Mouse (Mus musculus) cerebellum, postnatal 14 days (tissue): ENCODE results near the gene Prickle1.

Experiments
- DNase-seq, 2 experiments: peaks; one replicate each; pipeline ENCODE4 v3.0.0; 2021; ENCODE audit warnings: mixed read lengths in 2 of 2

The Prickle1 gene

DNA sequence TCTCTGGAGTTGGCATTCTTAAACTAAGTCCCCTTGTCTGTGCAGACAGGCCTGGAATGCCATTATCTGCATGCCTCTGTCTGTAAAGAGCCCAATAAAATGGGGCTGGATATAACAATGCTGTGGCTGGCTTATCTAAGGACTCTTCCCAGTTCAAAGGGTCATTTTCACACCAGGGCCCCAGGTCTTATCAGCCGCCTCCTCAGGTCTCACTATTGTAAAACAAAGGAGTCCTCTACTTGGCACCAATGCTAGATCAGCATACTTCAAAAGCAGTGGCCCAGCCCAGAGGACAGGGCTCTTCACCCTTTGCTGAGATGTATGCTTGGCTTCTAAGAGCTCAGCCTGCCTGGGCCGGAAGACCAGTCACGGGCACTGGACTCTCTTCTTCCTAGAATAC, 56.3 kb downstream of the Prickle1 start:
- DNase-seq, result no peak

DNA sequence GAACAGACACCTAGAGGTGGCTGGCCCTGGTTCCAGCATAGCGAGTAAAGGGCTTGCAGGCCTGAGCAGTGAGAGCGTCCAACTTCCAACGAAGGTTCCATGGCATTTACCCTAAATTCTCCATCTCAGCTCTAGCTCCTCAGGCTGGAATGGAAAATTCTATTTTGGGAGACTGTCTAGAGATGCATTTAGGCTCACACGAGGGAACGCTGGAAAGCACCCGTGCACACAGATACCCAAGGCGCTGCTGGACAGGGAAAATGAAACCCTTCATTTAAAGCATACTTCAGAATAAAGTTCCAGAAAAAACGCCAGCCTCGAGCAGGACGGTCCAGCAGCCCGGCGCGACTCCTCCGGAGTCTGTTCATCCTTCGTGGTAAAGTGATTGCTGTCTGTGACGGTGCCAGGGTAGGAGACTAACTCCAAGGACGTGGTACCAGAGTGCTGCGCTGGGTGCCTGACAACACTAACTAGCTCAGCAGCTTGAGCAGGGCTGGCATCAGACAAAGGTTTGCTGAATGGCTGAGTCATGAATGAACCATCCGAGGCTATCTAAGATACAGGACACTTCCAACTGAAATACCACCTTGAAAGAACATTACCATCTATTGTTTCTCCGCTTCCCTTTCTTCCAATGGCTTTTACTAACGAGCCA, 57.0 kb downstream of the Prickle1 start:
- no peak for DNase-seq

DNA sequence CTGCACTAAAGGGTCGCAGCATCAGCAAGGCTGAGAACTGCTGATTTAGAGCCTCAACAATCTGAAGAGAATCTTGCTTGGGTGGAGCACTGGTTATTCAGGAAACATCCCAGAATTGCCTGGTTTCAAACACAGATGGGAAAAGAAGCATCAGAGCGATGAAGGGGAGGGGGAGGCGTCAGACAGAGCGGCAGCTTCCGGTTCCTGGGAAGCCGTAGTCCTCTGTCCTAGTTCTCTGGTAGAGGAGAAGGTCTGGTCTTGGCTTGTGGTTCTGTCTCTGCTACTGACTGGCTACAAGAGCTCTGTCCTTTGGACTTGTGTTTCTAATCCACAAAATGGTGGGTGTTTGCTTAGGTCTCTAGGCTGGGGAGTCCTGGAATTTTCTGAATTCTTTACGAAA, 57.9 kb downstream of the Prickle1 start:
- DNase-seq, result no peak

DNA sequence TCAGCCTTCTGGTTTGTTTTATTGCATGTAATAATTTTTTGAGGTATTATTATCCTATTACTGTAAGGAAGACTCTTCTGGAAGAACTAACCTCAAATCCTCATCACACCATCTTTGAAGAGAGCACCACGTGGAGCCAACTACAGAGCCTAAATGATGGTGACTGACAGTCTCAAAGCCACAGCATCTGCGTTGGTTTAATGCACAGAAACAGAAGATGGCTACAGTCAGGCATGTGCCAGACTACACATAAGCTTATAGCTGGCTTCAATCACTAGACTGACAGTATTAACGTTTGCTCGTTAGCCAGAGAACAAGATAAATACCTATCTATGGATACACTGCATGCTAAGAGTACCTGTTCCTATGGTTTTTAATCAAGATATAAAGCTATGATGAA, 59.5 kb downstream of the Prickle1 start:
- DNase-seq, result no peak

DNA sequence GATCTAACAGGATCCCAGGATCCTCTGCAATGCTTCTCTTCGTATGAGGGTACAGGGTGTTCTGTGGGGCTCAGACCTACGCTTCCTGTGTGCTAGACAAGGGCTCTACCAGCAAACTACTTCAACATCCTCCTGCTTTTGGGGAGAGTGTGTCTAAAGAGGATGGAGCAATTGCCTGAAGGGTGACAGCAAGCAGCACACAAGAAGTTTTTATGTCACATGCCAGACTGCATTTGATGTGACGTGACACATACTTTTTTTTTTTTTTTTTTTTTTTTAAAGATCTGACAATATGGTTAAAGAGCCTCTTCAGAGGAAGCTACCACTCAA, 65.0 kb downstream of the Prickle1 start:
- DNase-seq, result no peak

DNA sequence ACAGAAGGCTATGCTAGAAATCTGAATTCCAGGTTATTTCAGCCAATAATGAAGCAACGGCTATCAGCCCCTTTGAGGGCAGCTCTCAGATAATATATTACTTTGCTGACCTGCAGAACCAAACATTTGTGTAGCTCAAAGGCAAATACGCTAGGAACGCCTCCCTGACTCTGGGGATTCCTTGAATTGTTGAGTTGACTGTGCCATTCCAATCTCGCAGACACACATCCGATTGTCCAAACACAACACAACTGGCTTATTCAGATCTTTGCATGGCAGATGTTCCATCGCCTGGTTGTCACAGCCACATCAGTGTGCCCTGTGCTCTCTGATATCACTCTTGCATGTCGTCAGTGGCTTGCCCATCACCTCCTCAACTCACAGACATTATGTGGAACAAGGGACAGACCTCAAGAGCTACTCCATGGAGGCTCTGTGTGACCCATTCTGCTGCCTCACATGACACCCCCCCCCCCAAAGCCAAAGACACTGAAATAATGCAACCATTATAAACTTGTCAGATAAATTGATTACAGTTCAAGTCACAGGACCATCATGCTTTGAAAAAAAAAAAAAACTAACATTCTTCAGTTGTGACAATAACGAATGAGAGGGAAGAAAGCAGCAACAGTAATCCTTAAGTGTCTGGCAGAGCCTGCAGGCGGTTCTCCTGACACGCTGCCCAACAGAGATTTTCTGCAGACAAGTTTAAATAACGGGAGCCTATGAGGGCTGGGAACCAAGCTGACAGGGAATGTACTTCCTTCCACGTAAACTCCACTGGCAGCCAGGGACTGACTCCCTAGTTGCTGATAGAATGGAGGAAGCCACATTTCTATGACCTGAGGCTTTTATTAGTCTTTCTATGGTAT, 65.6 kb downstream of the Prickle1 start:
- no peak for DNase-seq

DNA sequence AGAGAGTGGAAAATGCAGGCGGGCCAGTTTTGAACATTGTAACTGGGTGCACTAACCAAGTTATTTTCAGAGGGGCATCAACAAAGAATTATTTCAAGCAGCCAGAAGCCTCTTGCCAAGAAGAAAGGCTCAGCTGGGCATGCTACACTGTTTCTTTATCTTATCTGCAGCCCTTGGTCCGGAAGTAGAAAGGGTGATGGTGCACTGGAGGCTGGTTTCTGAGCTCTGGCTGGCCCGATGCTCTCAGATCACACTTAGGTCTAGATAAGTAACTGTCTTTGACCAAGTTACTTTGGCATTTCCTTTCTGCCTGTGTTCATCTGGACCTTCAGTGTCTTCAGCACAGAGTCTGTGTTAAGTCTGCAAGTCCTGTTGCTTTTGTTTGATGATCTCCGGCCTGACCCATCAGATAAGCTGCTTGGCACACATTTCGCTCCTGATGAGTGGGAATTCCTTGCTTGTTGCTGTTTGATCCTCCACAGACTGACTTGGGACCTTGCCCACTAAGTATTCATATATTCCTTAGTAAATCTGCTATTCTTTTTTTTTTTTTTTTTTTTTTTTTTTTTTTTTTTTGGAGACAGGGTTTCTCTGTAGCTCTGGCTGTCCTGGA, 70.3 kb downstream of the Prickle1 start:
- DNase-seq, result no peak

DNA sequence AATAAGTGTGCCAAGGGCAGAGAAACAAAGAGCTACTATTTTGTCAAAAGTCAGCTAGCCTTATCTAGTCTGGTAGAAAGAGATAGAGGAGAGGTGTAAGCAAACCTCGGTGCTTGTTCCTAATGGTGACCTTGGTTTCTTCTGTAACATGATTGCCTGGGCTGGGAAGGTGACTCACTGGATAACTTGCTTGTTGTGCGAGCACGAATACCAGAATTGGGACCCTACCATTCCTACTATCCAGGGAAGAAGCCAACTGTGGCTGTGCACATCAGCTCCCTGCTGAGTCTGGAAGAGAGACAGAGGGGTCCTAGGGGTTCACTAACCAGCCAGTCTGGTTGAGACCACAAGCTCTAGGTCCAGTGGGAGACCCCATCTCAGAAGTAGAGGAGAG, 73.9 kb downstream of the Prickle1 start:
- DNase-seq, result no peak

DNA sequence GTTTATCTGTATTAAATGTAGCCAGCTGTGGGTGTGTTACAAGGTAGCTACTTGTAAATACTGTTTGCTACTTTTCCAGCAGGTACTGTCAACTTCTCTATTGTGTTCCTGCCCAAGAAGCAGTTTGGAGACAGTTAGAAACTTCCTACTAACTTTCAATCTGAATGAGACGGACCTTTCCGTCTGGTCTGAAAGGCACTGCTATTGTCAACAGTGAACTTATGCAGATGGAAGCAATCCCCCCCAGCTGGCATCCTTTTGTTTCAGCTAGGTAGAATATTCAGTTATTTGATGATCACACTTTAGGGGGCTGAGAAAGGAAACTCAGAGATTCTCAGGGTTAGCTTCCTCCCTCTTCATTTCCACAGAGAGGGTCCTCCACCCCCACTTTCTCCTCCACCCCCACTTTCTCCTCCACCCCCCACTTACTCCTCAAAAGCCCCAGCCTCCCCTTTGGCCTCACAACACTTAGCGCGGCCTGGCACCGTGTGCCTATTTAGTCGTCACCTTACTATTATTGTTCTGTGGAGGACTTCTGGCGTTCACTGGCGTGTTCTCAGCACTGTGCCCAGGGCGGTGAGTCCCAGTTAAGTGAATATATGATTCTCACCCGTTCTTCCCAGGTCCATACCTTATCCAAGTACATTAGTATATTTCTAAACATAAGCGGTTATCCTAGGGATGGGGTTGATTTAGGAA, 74.5 kb downstream of the Prickle1 start:
- no peak for DNase-seq

DNA sequence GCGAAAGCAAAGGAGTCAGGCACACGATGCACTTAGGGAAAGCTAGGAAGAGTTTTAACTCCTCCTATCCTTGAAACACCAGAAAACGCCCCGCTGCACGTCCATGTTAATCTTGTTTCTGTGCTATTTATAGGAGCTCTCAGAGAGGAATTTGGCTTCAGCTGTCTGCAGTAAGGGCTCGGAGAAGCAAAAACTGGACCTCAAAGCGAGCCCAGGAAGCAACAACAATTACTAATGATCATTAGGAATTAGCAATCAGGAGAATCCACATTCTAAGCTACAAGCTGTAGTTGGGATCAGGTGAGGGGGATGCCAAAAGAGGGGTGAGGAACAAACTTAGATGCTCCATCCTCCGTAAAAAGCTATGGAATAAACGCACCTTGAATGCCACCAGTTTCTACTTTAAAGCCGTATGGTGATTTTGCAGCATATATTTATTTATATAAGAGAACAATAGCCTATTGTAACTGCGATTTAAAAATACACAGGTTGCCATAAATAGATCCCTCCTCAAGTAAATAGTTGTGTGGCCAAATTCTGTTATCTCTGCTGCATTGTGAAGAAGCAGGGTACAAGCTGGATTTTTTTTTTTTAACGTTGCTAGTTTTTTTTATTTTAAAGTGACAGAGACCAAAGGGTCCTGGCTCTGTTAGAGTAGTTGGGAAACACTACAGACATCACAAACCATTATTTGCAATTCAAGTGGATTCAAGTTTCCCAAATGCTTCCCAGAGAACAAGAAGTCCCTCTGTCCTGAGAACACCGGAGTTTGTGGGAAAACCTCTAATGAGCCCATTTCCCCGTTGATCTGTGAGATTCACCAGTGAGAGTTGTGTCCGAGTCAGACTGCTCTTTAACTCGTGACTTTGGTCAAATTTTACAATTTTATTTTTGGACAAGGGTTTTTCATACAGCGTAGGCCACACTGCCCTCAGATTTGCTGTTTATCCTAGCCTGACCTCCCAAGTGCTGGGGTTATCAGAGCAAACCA, 75.6 kb downstream of the Prickle1 start:
- peak in 1 of 2 experiments; percentile 15 for DNase-seq

DNA sequence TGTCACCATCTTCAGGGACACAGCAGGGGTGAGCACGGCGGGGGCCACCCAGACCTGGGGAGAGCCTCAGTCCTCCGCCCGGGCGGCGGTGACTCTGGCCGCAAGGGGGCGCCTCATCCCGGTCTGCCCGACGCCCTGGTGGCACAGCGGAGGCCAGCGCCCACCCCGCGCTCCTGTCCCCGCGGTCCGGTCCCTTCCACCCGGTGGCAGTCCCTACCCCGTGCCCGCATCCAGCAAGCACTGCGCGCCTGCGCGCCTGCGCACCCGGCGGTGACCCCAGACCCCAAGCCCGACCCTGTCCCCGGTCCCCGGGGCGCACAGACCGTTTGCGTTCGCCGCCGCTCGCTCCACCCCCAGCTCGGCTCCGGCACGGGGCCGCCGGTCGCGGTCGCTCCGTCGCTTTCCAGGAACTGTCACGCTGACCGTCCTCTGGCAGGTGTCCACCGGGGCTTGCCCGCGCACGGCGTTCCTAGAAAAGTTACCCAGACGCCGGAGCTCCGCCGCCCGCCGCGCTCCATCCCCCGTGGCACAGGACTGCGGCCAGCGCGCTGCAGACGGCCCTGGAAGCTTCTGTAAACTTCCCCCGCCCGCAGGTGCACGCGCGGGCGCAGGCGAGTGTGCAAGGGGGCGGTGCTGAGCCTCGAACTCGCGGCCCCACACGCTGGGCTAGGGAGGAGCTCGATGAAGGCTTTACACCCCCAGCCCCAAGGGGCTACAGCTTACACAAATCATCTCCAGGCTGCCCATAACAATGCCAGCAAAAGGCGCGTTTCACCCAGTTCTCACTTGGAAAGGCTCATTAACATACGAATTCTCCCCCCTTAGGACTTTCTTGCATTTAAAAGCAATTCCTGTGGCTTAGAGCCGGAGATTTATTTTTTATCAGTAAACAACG, 76.5 kb downstream of the Prickle1 start:
- peak; percentile 82 to 84 for DNase-seq

DNA sequence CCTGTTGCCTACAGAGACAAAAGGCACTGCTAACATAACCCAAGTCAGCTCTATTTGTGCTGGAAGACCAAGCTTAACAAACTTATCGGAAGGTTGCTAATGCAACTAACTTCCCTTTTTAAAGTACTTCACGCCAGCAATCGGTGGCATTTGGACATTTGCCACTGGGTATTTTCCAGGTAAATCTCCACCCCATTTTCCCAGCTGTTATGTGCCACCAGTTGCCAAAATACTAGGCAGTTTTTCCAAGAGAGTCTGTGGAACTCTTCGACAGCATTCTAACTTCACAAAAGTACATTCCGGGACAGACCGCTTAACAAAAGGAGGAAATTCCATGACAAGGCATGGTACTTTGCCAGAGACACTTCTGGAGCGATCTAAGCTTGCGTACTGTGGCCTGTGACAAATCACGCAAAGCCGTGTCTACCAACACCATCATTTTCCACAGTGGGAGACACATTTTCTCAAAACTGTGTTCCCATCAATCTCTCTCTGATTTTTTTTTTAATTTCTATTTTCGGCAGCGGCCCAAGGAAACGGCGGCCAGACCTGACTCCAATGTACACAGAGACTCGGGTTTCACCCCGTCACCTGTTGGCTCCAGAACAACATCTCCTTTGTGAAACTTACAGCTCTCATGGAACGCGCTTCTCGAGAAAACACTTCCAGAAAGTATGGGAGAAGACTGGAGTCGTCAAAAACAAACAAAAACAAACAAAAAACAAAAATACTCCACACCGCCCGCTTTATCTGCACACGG, 77.4 kb downstream of the Prickle1 start:
- DNase-seq, result no peak

DNA sequence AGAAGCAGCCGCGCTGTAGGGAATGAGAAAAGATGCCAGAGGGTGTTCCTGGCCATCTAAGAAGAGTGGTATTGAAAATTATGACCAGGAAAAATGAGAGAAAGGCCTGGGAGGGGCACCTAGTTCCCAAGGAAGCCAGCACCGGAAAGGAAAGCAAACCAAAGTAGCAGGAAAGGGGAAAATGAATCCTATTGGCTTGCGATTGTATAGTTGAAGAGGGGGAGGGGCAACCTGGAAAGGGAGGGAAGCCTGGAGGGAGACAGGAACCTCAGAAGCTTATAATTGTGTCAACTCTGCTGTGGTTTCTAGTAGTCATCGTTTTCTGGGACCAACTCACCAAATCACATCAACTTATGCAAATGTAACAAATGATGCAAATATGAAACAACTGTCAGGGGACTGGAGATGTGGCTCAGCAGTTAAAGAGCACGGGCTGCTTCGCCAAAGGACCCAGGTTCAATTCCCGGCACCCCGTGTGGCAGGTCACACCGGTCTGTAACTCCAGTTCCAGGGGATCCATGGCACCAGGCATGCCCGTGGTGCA, 78.6 kb downstream of the Prickle1 start:
- DNase-seq, result no peak

DNA sequence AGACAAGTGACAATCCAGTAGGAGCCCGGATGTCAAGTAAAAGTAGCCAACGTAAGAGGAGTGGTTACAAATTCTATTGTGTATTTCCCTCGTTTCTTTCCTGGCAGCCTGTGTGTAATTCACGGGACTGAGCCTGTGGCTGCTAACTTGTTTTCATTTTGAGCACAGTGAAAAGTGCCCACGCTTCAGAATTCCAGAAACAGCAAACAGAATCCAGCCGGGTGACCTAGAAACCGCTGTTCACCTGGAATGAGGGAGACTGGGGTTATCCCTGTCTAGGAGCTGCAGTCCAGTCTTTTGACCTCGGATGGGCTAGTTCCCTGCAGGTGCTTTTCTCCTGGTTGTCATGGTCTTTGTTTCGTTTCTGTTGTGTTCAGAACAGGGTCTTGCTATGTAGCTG, 80.4 kb downstream of the Prickle1 start:
- no peak for DNase-seq

DNA sequence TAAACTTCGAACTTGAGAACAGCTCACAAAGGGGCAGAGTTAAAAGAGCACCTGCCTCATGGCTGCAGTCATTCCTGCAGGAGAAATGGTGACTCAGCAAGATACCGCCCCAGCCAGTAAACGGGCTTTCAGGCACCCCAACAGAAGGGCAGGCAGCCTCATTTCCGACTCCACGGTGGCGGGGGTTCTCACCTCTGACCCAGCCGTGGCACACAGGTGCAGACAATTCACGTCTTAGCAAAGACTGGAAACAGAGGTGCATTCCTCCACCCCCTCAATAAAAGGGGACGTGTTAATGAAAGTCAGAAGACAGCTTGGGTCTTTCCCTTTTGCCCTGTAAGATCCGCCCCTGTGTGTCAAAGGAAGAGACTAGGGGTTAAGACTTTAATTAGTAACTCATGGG, 81.8 kb downstream of the Prickle1 start:
- no peak for DNase-seq

DNA sequence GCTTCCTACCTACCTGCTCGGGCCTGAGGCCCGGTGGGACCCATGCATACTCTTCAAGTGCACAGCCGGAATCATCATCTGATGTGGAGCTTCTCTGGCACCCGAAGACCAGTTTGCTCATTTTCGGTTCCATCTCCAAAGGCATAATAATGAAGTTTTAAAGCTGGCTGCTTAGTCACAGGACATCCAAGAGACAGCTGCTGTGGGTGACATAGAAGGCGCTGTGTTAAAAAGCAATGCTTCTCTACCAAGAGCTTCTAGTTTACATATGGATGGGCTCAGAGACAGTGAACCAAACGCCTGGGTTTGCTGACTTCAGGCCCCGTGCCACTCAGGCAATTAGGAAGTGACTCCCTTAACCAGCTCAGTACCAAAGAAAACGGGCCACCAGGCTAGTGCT, 83.3 kb downstream of the Prickle1 start:
- no peak for DNase-seq

DNA sequence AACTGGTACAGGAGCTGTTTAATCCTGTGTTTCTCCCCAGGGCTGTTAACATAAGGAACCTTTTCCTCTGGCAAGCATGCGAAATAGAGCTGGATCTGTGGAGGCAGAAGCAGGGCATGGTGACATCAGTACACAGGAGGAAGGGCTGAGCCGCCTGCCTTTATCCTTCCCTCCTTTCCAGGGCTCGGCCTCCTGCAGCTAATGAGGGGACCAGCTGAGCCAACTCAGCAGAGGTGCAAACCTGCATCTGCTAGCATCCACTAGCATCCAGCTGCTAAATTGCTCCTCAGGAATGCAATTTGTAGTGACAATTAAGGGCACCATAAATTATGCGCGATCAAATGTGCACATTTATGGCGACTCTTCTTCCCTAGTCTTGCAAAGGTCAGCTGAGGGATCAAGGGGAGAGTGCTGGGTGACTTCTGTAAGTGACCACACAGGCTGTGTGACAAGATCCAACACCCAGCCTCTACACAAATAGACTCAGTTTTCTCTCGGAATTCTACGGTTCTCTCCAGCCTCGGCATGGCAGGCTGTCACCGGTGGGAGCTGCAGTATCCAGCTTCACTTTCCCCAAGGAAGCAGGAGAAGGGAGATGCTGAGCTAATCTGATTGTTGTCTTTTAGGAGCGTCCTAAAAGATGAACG, 84.9 kb downstream of the Prickle1 start:
- DNase-seq, result no peak

DNA sequence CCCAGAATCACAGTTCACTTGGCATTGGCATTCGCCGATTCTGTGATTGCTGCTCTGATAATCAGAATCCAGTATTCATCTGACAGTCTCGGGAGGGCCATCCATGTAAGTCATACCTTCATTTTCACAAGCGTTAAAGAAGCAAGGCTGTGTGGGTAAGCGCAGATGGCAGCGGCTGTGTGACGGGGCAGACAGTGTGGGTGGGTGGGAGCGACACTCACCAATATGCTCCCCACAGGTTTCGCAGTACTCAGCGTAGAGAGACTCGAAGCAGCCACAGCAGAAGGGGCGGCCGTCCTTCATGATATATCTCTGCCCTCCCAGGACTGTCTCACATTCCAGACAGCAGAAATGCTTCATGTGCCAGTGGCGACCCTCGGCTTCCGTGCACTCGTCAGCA, 90.9 kb downstream of the Prickle1 start:
- no peak for DNase-seq

DNA sequence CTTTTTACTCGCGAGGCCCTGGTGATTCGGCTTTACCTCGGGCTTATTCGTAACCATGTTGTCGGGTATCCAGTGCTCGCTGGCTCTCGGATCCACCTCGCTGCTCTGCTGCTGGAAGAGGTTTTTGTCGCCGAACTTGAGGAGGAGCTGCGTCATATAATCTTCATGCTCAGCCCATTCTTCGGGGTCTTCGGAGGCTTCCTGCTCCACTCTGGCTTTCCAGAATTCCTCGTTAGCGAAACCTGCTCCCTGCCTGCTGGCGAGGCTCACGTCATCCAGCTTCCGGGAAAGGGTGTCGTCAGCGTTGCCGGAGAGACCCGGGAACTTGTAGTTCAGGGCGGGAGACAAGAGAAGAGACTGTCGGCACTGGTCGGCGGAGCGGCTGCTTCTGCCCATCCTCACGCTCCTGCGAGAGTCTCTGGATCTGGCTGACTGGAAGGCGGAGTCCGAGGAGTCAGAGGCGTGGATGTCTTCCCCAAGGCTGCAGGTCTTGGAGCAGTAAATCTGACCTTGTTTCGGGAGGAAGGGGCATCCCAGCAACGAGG, 92.4 kb downstream of the Prickle1 start:
- DNase-seq, result no peak
